Mouse (Mus musculus): ENCODE results near the gene Tbc1d16.
A peak's percentile ranks its signal among the peaks of the same experiment; 100 is the strongest.

Gene Tbc1d16

DNA sequence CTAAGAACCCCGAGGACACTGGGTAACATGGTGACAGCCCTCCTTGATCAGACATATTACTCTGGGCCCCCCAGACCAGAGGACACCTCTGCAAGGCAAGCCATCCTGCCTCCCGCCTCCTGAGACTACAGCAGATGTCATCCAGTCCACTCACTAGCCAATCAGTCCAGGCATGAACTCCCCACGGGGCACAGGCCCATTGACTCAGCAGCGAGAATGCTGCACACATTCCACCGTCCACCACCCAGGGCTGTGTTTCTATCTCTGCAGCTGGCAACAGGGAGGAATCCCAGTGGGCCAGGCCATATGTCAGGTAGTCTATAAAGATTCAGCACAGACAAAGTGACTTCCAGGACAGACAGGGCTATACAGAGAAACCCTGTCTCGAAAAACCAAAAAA, 20.3 kb downstream of the Tbc1d16 start:
- DNase-seq (ENCODE audit: low spot score): no peak

DNA sequence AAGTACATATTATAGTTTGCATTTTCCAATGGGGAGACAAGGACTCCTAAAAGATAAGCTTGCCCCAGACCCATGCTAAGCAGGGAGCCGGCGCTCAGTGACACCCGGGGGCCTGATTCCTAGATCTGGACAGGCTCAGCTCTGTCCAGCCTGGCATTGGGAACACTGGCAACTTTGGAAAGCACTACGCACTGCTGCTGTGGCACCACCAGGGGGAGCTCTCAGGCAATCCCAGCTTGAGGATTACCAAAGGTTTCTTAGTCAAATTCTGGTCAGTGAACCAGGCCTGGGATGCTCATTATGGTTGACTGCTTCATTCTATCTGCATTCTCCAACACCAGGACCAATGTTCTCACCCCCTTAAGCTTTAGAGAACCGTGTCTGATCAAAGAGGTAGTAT, 21.7 kb downstream of the Tbc1d16 start:
- peak; percentile 73 for DNase-seq (ENCODE audit: low spot score)

DNA sequence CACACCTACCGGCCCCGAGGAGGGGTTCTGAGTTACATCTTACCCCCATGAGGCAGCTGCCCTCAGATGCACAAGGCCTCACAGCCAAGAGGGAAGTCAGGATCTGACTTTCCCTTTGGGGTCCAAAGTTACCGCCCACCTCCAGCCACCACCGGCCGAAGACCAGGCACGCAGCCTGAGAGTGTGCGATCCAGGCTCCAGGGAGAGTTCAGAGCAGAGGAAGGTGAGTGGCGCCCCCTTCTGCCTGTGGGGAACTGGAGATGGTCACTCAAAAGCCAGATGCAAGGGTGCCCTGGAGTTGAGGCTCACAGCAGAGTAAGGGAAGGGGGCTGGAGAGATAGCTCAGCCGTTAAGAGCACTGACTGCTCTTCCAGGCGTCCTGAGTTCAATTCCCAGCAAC, 22.6 kb downstream of the Tbc1d16 start:
- no peak for DNase-seq (ENCODE audit: low spot score)

- peak; percentile 47 for DNase-seq (ENCODE audit: low spot score)
Measured at GRCm38 (mm10) chr11:119203423-119203822, 24.9 kb downstream of the Tbc1d16 start.

DNA sequence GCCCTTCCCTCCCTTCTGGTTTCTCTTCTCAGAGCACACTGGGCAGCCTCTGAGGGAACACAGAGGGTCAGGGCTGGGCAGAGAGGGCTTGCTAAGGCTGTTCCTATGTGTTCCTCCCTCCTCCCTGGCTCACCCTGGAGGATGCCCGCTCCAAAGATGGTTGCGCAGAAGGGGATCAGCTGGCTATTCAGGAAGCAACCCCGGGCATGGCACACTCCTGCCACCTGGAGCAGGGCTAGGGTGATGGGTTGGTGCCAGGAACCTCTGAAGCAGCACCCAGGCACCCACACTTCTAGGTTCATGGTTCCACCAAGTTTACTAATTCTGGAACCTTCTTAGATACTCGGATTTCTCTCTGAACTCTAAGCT, 29.1 kb downstream of the Tbc1d16 start:
- DNase-seq (ENCODE audit: low spot score): no peak

DNA sequence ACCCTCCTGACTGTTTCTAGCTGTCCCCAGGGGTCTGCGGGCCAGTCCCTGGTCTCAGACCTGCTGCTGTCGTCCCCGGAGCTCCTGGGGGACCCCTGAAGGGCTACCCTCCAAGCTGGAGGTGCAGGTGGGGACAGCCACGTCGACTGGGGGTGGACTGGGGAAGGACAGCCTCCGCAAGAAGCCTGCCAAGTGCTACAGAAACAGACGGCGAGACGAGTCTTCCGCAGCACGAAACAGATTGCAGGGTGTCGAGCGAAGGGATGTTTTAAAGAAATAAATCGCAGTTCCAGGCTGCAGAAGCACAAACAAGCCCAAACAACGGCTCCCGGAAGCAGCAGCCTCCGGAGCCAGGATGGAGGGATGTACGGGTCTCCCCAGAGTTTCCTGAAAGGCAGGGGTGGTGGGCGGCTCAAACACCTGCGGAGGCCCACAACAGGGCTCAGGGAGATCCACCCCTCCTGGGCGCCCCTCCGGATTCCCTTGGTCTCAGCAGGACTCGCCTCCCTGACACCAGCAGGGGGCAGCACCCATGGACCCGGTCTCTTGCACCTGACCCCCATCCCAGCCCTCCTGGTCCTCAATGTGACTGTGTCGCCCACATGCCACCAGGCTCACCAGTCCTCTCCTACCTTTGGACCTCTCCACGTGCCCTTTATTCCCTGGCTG, 29.6 kb downstream of the Tbc1d16 start:
- DNase-seq (ENCODE audit: low spot score): no peak

- DNase-seq (ENCODE audit: low spot score): no peak
Measured at GRCm38 (mm10) chr11:119197618-119198563, 30.4 kb downstream of the Tbc1d16 start.

DNA sequence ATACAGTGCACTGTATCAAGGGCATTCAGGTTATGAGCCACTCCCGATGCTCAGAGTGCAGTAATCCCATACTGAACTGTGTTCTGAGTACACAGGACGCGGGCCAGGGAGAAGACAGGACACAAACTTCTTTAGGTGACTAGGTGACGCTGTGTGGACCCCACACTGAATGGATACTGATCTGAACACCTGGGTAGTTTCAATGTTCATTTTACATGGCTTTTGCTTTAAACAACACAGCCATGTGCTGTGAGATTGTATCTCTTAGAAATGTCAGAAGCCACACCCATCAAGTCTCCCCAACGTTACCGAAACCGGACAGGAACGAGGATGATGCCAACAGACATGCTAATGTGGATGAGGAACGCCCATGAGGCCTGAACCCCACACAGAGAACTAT, 35.7 kb downstream of the Tbc1d16 start:
- DNase-seq (ENCODE audit: low spot score): no peak

DNA sequence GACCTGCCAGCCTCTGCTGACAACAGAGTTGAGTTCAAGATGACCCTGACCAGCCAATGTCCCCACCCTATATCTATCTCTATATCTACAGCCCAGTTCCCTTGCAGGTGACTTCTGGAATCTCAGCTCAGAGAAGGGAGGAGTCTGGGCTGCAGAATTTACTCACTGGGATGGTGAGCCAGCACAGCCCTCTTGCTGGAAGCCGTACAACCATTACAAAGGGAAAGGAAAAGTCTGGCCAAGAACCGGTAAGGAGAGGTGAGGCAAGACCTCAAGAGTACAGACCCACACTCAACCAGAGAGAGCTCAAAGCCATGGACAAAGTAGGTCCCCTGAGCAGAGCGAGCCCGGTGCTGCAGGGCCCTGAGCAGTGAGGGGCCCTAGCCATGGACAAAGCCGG, 36.1 kb downstream of the Tbc1d16 start:
- no peak for DNase-seq (ENCODE audit: low spot score)

GRCm38 (mm10) chr11:119191606-119192081, 36.7 kb downstream of the Tbc1d16 start:
- DNase-seq (ENCODE audit: low spot score): no peak

- peak; percentile 78 for DNase-seq (ENCODE audit: low spot score)
Measured at GRCm38 (mm10) chr11:119190498-119190897, 37.8 kb downstream of the Tbc1d16 start.

DNA sequence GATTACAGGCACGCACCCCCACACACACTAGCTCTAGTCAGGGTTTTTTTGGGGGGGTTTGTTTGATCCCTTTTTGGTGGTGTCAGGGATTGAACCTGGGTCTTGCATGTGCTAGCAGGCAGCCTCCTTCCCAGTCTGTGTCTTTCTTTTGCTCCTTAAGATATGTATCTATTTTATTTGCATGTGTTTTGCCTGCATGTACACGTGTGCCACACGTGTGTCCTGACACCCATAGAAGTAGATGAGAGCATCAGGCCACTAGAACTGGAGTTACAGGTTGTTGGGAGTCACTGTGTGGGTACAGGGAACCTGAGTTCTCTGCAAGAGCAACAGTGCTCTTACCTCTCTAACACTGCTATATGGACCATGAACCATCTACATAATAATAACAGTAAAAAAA, 39.0 kb downstream of the Tbc1d16 start:
- no peak for DNase-seq (ENCODE audit: low spot score)

DNA sequence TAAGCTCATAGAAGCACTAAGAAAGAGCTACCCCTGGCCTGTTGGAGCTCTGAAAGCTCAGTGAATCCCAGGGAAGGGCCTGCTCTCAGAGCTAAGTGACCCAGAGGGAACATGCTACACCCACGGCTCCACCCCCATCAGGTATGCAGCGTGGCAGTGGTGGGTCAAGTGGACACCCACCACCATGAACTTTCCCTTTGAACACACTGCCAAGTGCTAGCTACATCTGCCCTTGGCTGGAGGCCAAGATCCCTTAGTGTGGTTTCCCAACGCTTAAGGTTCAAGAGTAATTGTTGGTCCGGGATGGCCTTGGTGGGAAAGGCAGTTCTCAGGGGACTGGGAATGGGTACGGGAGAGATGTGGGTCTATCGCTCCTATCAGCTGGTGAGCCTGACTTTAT, 39.9 kb downstream of the Tbc1d16 start:
- DNase-seq (ENCODE audit: low spot score): no peak

- no peak for DNase-seq (ENCODE audit: low spot score)
Measured at GRCm38 (mm10) chr11:119187800-119188197, 40.5 kb downstream of the Tbc1d16 start.

- DNase-seq (ENCODE audit: low spot score): peak; percentile 51
Measured at GRCm38 (mm10) chr11:119186989-119187799, 41.1 kb downstream of the Tbc1d16 start.

DNA sequence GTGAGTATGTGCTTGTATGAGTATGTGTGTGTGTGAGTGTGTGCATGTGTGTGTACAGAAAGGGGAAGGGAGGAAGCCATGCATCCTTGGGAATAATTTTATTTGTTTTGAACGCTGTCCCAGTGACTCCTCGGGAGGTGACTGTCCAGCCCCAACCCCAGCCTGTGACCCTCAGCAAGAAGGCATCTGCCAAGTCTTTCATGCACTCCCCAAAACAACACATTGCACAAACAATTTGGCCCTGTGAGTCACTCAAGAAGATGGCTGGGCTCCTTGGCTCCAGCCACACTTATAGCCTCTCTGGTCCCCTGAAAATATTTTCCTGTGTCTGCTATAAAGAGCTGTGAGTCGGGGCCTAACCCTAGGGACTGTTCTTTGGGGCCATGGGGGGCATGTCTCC, 41.9 kb downstream of the Tbc1d16 start:
- DNase-seq (ENCODE audit: low spot score): peak; percentile 23

GRCm38 (mm10) chr11:119183684-119184310, 44.5 kb downstream of the Tbc1d16 start:
- DNase-seq (ENCODE audit: low spot score): no peak

DNA sequence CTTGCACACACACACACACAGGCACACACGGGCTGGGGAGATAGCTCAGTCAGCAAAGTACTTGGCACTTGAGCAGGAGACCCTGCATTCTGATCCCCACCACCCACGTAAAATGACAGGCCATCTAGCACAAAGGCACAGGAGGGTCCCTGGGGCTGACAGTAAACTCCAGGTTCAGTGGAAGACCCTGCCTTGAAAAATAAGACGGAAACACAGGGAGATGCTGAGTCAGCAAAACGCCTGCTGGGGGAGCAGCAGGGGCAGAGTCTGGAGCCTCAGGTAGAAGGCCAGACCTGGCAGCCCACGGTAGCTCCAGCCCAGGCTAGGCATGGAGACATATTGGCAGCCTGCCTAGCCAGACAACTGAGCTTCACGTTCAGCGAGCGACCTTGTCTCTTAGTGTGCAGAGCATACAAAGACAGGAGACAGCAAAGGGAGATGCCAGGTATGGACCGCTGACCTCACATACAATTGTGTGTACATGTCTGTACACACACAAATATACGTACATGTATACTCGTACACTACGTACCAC, 46.4 kb downstream of the Tbc1d16 start:
- DNase-seq (ENCODE audit: low spot score): no peak

- DNase-seq (ENCODE audit: low spot score): no peak
Measured at GRCm38 (mm10) chr11:119180824-119181582, 47.3 kb downstream of the Tbc1d16 start.

GRCm38 (mm10) chr11:119178317-119178716, 50.0 kb downstream of the Tbc1d16 start:
- DNase-seq (ENCODE audit: low spot score): no peak
